Mouse (Mus musculus) hindlimb bud, embryonic 11.5 days (tissue): ENCODE data around the gene Zim1.

Source experiments
- DNase-seq: peaks from one replicate; pipeline ENCODE4 v3.0.0-alpha.2; 2012; ENCODE audit warnings: low read depth, low spot score; ENCODE audit errors: extremely low spot score

Zim1 gene

DNA sequence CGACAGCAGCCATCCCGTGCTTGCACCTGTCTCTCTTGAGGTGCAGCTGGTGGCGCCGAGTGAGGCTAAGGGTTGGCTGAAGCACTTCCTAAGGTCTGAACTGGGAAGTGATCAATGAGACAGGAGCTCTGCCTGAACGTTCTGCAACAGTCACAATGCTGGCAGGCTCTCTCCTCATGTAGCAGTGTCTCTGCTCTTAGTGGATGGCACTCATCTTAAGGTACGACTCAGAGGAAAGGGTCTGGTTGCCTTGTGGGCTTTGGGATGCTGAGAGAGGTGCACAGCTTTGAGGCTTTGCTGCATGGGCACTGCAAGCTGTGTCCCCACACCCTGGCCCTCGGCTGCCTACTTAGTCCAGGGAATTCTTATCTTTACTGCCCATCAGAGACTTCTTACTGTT, 45.0 kb downstream of the Zim1 start:
- DNase-seq, result no peak

DNA sequence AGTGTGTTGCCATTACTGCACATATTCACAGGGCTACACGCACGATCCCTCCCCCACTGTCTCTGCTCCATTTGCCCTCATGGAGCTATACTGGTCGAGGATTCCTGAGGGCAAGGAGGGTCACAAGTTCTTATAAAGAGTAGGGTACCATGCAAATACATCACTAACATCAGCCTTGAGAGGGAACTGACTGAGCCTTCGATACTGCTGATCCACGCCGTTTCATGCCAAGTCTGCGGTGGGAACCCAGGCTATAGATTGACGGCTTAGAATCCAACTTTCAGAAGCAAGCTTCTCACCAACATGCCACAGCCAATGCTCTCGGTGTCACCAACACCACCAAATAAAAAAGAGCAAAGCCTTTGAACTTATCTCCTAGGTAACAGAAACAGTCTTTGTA, 45.7 kb downstream of the Zim1 start:
- DNase-seq, result no peak

DNA sequence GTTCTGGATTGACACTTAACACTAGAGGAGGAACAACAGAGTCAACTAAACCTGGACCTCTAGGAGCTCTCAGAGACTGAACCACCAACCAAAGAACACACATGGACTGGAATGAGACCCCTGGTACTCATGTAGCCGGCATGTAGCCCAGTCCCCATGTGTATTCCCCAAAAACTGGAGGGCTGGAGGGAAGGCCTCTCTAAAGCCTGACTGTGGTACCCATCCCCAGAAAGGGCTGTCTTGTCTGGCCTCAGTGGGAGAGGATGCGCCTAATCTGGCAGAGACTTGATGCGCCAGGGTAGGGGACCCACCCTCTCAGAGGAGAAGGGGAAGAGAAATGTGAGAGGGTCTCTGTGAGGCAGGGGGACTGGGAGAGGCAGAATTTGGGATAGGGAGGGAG, 50.4 kb downstream of the Zim1 start:
- DNase-seq, result no peak

DNA sequence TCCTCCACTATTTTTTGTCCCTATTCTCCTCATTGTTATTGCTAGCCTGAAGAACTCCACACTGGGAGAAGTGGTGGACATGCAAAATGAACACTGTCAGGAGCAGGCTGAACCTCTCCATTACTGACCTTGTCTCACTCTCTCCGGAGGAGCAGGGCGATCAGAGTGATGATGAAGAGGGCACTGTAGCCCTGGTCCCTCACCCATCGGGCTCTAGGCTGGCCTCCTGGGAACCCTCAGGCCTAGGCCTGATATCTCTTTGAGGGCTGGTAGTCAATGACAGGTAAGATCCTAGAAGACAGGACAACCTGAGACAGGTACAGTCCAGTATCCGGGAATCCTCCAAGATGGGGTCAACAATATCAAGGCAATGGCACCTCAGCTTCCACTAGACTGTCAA, 58.2 kb downstream of the Zim1 start:
- DNase-seq, result no peak

DNA sequence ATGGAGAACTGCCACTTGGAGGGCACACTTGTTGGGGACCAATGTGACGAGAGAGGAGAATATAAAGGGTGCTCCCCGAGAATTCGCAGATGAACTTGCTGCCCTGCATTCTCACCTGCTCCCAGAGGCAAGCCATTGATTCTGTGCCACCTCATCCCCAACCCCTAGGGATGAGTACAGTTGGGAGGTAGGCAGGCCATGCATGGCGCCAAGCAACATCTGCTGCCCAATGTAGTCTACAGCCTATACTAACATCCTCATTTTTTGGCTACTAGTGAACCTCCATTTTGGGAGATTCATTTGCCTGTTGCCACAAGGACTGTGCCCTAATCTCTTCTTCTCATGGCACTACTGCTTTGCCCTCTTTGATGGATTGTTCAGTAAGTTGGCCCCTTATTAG, 59.5 kb downstream of the Zim1 start:
- DNase-seq, result no peak

DNA sequence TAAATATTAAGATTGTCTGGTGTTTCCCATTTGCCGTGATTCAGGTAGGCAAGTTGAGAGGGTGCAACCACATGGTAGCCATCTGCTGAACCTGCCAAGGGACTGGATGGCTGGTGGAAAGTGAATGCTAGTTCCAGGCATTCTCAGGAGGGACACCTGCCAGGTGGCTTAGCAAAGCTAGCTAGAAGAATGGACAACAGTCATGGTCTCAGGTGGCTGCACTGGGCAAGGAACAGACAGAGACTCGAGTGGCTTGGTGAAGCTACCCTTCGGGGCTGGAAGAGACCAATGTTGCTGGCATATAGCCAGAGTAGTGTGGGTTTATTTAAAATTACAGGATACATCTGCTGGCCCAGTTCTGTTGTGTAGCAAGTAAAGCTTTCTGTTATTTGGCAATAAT, 60.4 kb downstream of the Zim1 start:
- no peak for DNase-seq
